Mouse (Mus musculus) urinary bladder, postnatal 25 days (tissue): ENCODE results near the gene Gm21874.
"Not testable (repeated sequence)": the region's sequence is repeated elsewhere in the genome, so short reads cannot be mapped to it uniquely, and the experiment has no call there.

Experiments used
- DNase-seq: peaks from one replicate; pipeline ENCODE4 v3.0.0; 2022; ENCODE audit warnings: low spot score

Gene Gm21874

DNA sequence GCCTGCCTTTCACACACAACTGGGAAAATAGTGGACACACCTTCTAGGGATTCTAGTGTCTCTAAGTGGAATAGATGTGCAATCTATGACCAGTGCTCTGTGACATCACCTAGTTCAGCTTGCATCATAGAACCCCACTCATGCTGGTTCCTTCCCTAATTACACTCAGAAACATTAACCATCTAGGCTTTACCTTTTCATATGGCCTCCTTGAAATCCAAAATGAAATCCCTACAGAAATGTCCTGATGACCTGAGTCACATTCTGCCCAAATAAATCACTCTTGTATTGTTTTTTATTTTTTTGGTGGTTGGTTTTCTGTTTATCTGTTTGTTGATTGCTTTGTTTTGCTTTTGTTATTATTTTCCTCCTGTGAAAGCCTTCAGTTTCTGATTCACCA lies at the start of gene Gm21874:
Gene Gm21874, minus strand, starts transcription at position 101 of the 400 bp plus-strand sequence.
- DNase-seq = not testable (repeated sequence)
